Mouse (Mus musculus): ENCODE measurements around the gene Fas. TPM values are rescaled to one million over a fixed set of nuclear protein-coding genes. Genes with fewer than 3 reads are reported as not detected.

Fas gene
- 2.8 TPM in 2 replicates for polyA plus RNA-seq (2011; ENCODE audit: insufficient read depth, insufficient read length, low read depth, missing spikeins)

DNA sequence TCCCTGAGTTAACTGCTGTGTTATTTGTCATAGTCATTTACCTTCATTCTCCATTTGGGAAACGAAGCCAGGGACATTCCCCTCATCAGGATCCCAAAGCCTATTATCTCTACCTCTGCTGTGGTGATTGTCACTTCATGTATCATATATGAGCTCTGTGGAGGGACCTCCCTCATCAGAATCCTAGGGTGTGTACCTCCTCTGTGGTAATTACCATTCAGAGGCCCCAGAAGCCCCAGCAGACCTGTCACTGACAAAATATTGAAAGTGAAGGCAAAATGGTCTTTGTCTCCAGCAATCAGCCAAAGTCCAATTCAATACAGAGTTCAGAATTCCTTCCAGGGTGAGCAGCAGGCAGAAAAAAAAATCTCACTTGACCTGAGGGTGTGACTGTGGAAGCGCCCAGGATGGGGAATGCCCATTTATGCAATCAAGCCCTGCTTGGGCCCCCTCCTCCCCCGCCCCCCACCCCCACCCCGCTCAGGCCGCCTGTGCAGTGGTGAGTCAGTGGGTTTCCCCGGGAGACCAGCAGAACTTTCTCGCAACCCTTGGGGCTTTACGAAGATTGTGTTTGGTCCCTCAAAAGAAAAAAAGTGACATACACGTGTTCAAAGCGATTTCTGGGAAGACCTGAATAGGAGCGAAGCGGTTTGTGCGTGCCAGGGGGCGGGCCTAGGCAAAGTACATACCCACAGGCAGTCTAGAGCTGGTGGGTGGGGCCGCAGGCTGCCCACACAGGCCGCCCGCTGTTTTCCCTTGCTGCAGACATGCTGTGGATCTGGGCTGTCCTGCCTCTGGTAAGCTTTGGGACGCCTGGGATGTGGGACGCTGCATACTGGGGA lies at the start of gene Fas:
Gene Fas (plus strand): TSS at position 719 of the 842 bp plus-strand sequence.
- H3K36me3 ChIP-seq (ENCODE audit: control insufficient read depth, insufficient read depth, low read length, poor library complexity, severe bottlenecking) = no peaks in the 10 kb centered on the region
- H3K27ac ChIP-seq (ENCODE audit: insufficient read depth, low read length) = no peak within 1 kb of the TSS
- peak within 1 kb of the TSS; percentile 41; the same call in 1 of the 2 replicates for H3K9ac ChIP-seq (ENCODE audit: low read depth, poor library complexity, severe bottlenecking)
- no peaks in the 10 kb centered on the region for H3K9me3 ChIP-seq (replicated peaks; ENCODE audit: control insufficient read depth, insufficient read depth, low read length, poor library complexity, severe bottlenecking)
- H3K4me3 ChIP-seq (ENCODE audit: low read depth, low read length) = peak within 1 kb of the TSS; percentile 26
- H3K27me3 ChIP-seq (ENCODE audit: control insufficient read depth, insufficient read depth, low read length, poor library complexity, severe bottlenecking) = 0 out of 2 replicates have a peak, but pooled peaks cover 1% of the 10 kb centered on the region
- no peaks in the 10 kb centered on the region for H3K4me1 ChIP-seq (ENCODE audit: control insufficient read depth, insufficient read depth, low read length)
- no peak for TF ChIP-seq POLR2A (IDR thresholded peaks at IDR 0.05; ENCODE audit: insufficient read depth, low read length)
- no peak for TF ChIP-seq CTCF (IDR thresholded peaks at IDR 0.05; ENCODE audit: low read depth, low read length)
- no peak for TF ChIP-seq EP300 (IDR thresholded peaks at IDR 0.05; ENCODE audit: insufficient read depth, low read depth, low read length)

DNA sequence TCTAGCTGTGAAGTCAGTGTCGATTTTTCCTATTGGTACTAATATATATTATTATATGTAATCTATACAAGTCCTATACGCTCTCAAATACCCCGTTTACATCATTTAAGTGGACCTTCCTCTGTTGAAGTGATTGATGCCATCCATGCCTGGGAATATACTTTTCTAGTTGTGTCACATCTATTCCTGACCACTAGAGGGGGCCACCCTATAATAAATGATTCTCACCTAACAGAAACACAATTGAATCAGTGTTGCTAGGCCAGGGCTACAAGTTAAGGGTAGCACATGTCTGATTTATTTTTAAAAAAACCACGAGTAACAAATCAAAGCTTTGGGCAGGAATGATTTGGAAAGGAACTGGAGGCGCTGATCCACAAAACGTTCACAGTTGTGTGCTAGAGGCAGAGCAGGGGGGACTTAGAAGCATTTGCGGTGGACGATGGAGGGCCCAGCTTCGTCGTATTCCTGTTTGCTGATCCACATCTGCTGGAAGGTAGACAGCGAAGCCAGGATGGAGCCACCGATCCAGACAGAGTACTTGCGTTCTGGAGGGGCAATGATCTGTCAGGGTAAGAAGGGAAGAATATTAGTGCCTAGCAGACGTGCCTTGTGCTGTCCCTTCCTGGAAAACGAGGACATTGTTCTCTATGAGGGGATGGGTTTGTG lies 49.1 kb upstream of the Fas start:
- H3K9ac ChIP-seq (ENCODE audit: low read depth, poor library complexity, severe bottlenecking) = no peak overlapping the region
- no peaks in the 10 kb centered on the region for H3K4me1 ChIP-seq (ENCODE audit: control insufficient read depth, insufficient read depth, low read length)
- H3K4me3 ChIP-seq (ENCODE audit: low read depth, low read length) = no peak overlapping the region
- TF ChIP-seq POLR2A (IDR thresholded peaks at IDR 0.05; ENCODE audit: insufficient read depth, low read length) = no peak
- TF ChIP-seq CTCF (IDR thresholded peaks at IDR 0.05; ENCODE audit: low read depth, low read length) = no peak
- TF ChIP-seq EP300 (IDR thresholded peaks at IDR 0.05; ENCODE audit: insufficient read depth, low read depth, low read length) = no peak
- H3K36me3 ChIP-seq (ENCODE audit: control insufficient read depth, insufficient read depth, low read length, poor library complexity, severe bottlenecking) = no peaks in the 10 kb centered on the region
- H3K9me3 ChIP-seq (replicated peaks; ENCODE audit: control insufficient read depth, insufficient read depth, low read length, poor library complexity, severe bottlenecking) = no peaks in the 10 kb centered on the region
- no peaks in the 10 kb centered on the region for H3K27me3 ChIP-seq (ENCODE audit: control insufficient read depth, insufficient read depth, low read length, poor library complexity, severe bottlenecking)
- H3K27ac ChIP-seq (ENCODE audit: insufficient read depth, low read length) = no peak overlapping the region

DNA sequence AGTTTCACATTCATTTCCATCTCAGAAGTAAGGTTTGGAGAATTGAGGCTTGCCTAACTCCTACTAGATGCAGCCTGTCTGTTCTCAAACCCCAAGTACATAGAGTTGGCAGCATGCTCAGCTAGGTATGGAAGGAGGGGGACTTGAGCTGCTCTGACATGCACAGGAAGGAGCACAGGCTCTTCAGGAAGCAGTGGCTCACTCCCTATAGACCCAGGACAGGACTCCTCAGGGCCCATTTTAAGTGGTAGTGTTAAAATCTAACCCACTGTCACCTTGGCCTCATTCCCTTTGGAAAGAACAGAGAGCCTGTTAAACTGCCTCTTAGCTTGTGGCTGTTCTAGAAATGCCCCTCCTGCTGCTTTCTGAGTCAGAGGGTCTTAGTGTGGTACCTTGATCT lies 47.5 kb upstream of the Fas start:
- TF ChIP-seq CTCF (IDR thresholded peaks at IDR 0.05; ENCODE audit: low read depth, low read length) (no peak), EP300 (IDR thresholded peaks at IDR 0.05; ENCODE audit: insufficient read depth, low read depth, low read length) (no peak), POLR2A (IDR thresholded peaks at IDR 0.05; ENCODE audit: insufficient read depth, low read length) (no peak)
- Histone ChIP-seq H3K9ac (ENCODE audit: low read depth, poor library complexity, severe bottlenecking) (no peak overlapping the region), H3K4me1 (ENCODE audit: control insufficient read depth, insufficient read depth, low read length) (no peaks in the 10 kb centered on the region), H3K27ac (ENCODE audit: insufficient read depth, low read length) (no peak overlapping the region), H3K36me3 (ENCODE audit: control insufficient read depth, insufficient read depth, low read length, poor library complexity, severe bottlenecking) (no peaks in the 10 kb centered on the region), H3K27me3 (ENCODE audit: control insufficient read depth, insufficient read depth, low read length, poor library complexity, severe bottlenecking) (no peaks in the 10 kb centered on the region), H3K9me3 (replicated peaks; ENCODE audit: control insufficient read depth, insufficient read depth, low read length, poor library complexity, severe bottlenecking) (no peaks in the 10 kb centered on the region), H3K4me3 (ENCODE audit: low read depth, low read length) (no peak overlapping the region)

DNA sequence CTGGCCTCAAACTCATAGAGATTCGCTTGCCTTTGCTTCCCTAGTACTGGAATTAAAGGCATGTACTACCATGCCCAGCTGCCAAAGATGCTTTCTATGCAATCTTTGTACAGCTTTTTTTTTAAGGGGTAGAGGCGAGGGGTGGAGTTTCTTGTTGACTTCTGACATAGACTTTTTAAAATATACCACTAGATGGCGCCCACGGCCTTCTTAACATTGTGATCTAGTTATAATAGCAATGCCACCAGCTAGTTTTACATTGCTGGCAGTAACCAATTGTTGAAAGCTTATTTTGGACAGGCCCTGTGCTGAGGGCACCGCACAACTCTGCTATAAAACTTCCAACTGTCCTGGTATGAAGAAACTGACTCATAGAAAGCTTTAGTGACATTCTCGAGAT lies 46.4 kb upstream of the Fas start:
- Histone ChIP-seq H3K4me1 (ENCODE audit: control insufficient read depth, insufficient read depth, low read length) (no peaks in the 10 kb centered on the region), H3K27me3 (ENCODE audit: control insufficient read depth, insufficient read depth, low read length, poor library complexity, severe bottlenecking) (no peaks in the 10 kb centered on the region), H3K36me3 (ENCODE audit: control insufficient read depth, insufficient read depth, low read length, poor library complexity, severe bottlenecking) (no peaks in the 10 kb centered on the region), H3K27ac (ENCODE audit: insufficient read depth, low read length) (no peak overlapping the region), H3K9me3 (replicated peaks; ENCODE audit: control insufficient read depth, insufficient read depth, low read length, poor library complexity, severe bottlenecking) (no peaks in the 10 kb centered on the region), H3K4me3 (ENCODE audit: low read depth, low read length) (no peak overlapping the region), H3K9ac (ENCODE audit: low read depth, poor library complexity, severe bottlenecking) (no peak overlapping the region)
- TF ChIP-seq EP300 (IDR thresholded peaks at IDR 0.05; ENCODE audit: insufficient read depth, low read depth, low read length) = no peak
- peak; percentile 1 for TF ChIP-seq CTCF (IDR thresholded peaks at IDR 0.05; ENCODE audit: low read depth, low read length)
- TF ChIP-seq POLR2A (IDR thresholded peaks at IDR 0.05; ENCODE audit: insufficient read depth, low read length) = no peak

DNA sequence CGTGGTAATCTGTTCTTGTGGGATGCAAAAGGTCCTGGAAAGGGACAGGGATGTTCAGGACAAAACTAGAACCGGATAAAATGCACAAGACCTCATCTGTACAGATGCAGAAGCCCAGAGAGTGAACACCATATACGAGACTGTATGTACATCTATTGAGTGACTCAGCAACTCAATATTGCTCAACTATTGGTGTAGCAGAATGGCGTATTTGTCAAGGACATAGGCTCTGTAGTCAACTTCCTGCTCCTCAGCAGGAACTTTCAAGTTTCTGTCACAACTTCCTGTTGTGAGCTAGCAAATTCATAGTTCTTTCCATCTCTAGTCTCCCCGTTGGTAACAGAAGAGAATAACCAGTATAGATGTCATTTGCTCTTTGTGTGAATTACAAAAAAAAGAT lies 41.9 kb upstream of the Fas start:
- H3K27me3 ChIP-seq (ENCODE audit: control insufficient read depth, insufficient read depth, low read length, poor library complexity, severe bottlenecking) = no peaks in the 10 kb centered on the region
- H3K27ac ChIP-seq (ENCODE audit: insufficient read depth, low read length) = no peak overlapping the region
- no peak overlapping the region for H3K4me3 ChIP-seq (ENCODE audit: low read depth, low read length)
- no peak overlapping the region for H3K9ac ChIP-seq (ENCODE audit: low read depth, poor library complexity, severe bottlenecking)
- TF ChIP-seq POLR2A (IDR thresholded peaks at IDR 0.05; ENCODE audit: insufficient read depth, low read length) = no peak
- no peak for TF ChIP-seq CTCF (IDR thresholded peaks at IDR 0.05; ENCODE audit: low read depth, low read length)
- no peak for TF ChIP-seq EP300 (IDR thresholded peaks at IDR 0.05; ENCODE audit: insufficient read depth, low read depth, low read length)
- no peaks in the 10 kb centered on the region for H3K36me3 ChIP-seq (ENCODE audit: control insufficient read depth, insufficient read depth, low read length, poor library complexity, severe bottlenecking)
- no peaks in the 10 kb centered on the region for H3K9me3 ChIP-seq (replicated peaks; ENCODE audit: control insufficient read depth, insufficient read depth, low read length, poor library complexity, severe bottlenecking)
- H3K4me1 ChIP-seq (ENCODE audit: control insufficient read depth, insufficient read depth, low read length) = no peaks in the 10 kb centered on the region

DNA sequence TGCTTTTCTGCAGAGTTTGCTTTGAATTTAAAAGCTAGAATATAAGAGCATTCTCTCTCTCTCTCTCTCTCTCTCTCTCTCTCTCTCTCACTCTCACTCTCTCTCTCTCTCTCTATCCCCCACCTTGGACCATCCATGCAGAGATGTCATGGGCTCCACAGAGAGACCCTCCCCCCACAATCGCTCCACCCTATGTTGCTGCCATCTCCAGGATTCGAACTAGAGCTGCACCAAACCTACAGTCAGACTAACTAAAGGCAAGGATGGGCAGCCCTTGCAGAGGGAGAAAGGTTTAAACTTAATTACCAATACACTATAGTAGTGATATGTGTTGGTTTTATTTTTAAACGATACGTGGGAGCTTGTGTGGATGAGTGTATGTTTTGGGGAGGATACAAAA lies 39.8 kb upstream of the Fas start:
- H3K27ac ChIP-seq (ENCODE audit: insufficient read depth, low read length) = no peak overlapping the region
- H3K4me1 ChIP-seq (ENCODE audit: control insufficient read depth, insufficient read depth, low read length) = no peaks in the 10 kb centered on the region
- H3K9me3 ChIP-seq (replicated peaks; ENCODE audit: control insufficient read depth, insufficient read depth, low read length, poor library complexity, severe bottlenecking) = no peaks in the 10 kb centered on the region
- H3K27me3 ChIP-seq (ENCODE audit: control insufficient read depth, insufficient read depth, low read length, poor library complexity, severe bottlenecking) = no peaks in the 10 kb centered on the region
- no peak overlapping the region for H3K4me3 ChIP-seq (ENCODE audit: low read depth, low read length)
- no peak for TF ChIP-seq POLR2A (IDR thresholded peaks at IDR 0.05; ENCODE audit: insufficient read depth, low read length)
- TF ChIP-seq CTCF (IDR thresholded peaks at IDR 0.05; ENCODE audit: low read depth, low read length) = no peak
- no peak for TF ChIP-seq EP300 (IDR thresholded peaks at IDR 0.05; ENCODE audit: insufficient read depth, low read depth, low read length)
- H3K36me3 ChIP-seq (ENCODE audit: control insufficient read depth, insufficient read depth, low read length, poor library complexity, severe bottlenecking) = no peaks in the 10 kb centered on the region
- H3K9ac ChIP-seq (ENCODE audit: low read depth, poor library complexity, severe bottlenecking) = no peak overlapping the region
